Mouse (Mus musculus) yolk sac, embryonic 10.5 days (tissue): ENCODE measurements around the gene Trappc1.

Experiments used
- DNase-seq: peaks from one replicate; pipeline ENCODE4 v3.0.0-alpha.2; 2017; ENCODE audit warnings: low spot score

Trappc1 gene

DNA sequence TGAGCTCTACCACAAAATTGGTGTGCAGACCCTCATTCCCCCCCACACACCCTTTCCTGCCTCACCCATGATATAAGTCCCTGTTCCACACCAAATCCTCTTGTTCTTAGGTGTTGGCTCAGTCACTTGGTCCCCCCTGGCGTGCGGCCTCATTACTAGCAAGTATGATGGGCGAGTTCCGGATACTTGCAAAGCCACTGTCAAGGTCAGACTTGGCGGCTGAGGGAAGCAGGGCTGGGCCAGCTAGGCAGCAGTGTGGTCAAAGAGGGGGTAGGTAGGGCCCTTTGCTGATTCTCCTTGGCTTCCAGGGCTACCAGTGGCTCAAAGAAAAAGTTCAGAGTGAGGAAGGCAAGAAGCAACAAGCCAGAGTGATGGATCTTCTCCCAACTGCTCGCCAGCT lies 7.4 kb downstream of the Trappc1 start:
- DNase-seq = no peak

- DNase-seq = peak; percentile 74
Observed at GRCm38 (mm10) chr11:69331929-69332405, 8.2 kb downstream of the Trappc1 start.

DNA sequence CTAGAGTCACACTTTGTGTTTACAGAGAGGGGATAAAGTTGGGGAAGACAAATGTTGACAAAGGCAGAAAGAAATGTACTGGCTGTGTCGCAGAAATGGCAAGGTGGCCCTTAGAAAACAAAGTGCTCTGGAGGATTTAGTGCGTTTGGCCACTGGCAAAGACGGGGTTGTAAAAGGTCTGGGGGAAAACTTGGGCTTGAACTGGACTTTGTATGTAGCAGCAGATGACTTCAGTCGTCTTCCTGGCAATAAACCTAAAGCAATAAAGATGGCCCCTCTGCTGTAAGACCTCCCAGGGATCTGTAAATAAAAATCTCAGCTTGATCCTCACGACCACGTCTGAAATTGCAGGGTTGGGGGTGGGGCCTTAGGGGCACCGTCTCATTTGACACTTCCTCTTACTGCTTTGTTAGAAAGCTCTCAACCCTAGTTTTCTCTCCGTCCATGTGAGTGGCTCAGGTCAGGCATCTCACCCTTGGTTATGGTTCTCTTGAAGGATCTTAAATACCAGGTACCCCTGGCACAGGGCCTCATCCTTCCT lies 9.0 kb downstream of the Trappc1 start:
- peak; percentile 11 for DNase-seq

GRCm38 (mm10) chr11:69333922-69334321 lies 10.1 kb downstream of the Trappc1 start:
- no peak for DNase-seq

GRCm38 (mm10) chr11:69334796-69335195 lies 11.0 kb downstream of the Trappc1 start:
- no peak for DNase-seq

GRCm38 (mm10) chr11:69340161-69341131 lies 16.7 kb downstream of the Trappc1 start, which contains the start of gene Rnf227:
Gene Rnf227, plus strand, starts transcription at chr11:69340461.
- peak; percentile 69 for DNase-seq

DNA sequence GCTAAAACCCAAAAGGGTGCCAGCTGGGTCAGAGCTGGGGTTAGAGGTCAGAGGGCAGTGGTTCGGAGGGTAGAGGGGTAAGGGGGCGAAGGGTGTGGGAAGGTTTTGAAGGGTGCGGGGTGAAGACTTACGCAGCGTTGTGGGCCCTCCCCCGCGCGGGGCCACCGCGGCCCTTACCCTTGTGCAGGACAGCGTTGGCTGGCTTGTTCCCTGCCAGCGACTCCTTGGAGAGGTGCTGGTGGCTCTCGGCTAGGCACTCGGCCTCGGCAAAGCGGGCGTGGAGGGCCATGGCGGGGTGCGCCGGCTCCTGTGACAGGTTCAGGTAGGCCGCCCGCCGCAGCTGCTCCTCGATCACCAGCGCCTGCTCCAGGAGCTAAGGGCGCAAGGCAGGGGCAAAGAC lies 22.7 kb downstream of the Trappc1 start:
- no peak for DNase-seq

DNA sequence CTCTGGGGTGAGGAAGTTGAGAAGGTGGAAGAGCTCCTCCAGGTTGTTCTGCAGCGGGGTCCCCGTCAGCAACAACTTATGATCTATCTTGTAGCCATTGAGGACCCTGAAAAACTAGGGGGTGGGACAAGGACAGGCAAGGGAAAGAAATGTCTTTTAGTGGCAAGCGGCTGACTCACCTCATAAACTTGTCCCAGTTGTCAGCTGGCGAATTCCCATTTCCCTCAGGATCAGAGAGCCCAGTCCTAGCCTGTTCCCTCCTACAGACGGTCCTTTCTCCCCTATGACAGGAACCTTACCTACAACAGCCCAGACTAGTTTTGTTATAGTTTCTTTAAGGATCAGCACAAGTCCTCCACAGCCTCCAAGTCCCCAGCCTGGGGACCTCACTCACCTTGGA lies 32.8 kb downstream of the Trappc1 start:
- DNase-seq = no peak

GRCm38 (mm10) chr11:69357690-69358089 lies 33.9 kb downstream of the Trappc1 start:
- DNase-seq = no peak

DNA sequence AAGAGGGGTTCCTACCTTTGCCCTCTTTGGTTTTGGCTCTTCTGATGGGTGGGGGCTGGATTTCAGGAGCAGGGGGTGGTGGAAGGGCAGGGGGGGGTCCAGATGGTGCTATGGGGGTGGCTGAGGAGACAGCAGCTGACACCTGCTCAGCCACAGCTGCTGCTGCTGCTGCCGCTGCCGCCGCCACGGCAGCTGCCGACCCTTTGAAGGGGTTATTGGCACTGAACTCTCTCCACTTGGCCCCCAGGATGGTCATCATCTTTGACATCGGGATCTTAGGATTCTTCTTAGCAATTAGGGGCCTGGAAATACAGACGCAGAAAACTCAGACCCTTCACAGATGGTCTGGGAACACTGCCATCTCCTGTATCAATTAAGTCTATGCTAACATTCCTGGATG lies 38.2 kb downstream of the Trappc1 start:
- DNase-seq = no peak

GRCm38 (mm10) chr11:69362479-69362878 lies 38.7 kb downstream of the Trappc1 start:
- DNase-seq = no peak

DNA sequence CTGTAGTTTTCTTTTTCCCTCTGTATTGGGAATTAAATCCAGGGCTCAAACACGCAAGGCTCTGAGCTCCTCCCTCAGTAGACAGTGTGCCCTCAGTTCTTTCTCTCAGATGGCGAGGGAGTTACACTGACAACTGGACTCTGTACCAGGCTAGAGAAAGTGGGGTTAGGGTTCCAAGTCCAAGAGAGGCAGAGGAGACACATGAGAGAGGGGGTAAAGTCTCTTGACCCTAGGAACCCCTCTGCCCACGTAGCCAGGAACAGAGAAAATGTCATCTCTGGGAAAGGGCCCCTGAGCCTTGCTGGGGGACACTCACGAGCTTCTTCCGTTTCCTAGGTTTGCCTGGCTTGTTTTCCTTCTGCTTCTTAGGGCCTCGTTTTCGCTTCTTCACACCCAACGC lies 40.6 kb downstream of the Trappc1 start:
- DNase-seq = peak; percentile 59

GRCm38 (mm10) chr11:69364910-69365309 lies 41.1 kb downstream of the Trappc1 start:
- peak; percentile 80 for DNase-seq

GRCm38 (mm10) chr11:69365722-69366121 lies 41.9 kb downstream of the Trappc1 start:
- DNase-seq = no peak

DNA sequence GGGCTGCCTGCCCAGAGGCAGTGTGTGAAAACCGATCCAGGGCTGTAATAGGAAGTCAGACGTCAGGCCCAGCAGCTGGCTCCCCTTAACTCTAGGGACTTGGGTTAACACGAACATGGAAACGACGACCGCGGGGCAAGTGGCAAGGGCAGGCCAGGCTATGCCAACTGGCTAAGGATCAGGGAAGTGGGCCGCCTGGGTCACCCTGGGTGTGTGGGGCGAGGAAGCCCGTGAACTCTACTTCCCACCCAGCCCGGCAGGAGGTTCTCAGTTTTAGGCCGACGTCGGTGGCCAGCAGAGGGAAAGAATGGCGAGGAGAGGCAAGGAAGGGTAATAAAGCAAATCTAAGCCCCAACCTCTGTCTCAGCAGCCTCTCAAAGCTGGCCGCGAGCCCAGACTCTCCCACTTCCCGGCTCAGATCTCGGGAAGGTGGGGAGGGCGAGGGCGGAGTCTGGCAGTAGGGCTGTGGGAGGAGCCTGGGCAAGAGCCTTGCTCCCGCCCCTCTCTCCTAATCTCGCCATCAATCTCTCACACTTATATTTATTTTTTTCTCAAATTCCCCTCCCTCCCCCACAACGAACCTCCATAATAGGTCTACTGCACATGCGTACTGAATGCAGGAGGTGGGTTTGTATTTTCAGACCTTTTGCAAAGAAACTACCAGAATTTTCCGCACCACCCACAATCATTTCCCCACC lies 42.5 kb downstream of the Trappc1 start:
- peak; percentile 91 for DNase-seq

- DNase-seq = no peak
Observed at GRCm38 (mm10) chr11:69366855-69367615, 43.3 kb downstream of the Trappc1 start.

- peak; percentile 64 for DNase-seq
Observed at GRCm38 (mm10) chr11:69367616-69368355, 44.0 kb downstream of the Trappc1 start.

GRCm38 (mm10) chr11:69368356-69369214 lies 44.8 kb downstream of the Trappc1 start:
- DNase-seq = peak; percentile 58

DNA sequence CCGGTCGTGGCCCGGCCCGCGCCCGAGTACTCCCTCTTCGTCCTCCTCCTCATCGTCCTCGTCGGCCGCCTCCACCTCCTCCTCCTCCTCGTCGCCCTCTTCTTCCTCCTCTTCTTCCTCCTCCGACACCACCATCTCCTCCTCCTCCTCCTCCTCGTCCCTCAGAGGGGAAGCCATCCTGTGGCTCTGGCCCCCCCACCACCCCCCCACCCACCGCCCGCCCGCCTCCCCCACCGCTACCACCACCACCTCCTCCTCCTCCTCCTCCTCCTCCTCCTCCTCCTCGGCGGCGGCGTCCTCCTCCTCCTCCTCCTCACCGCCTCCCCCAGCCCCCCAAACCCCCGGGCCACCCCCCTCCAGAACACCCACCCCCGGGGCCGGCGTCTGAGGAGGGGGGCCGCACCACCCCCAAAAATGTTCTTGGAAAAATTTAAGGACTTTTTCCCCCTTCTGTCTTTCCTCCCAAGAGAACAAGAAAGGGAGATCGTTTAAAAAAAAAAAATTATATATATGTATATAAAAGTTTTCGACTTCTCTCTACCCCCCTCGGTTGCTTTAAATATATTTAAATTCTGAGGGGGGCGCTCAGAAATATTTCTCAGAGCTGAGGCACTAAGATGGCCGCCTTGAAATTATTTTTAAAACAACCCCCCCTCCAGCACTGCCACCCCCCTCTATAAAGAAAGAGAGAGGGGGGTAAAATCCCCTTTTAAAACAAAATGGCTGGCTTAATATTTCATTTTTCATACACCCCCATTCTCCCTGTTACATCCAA lies 45.6 kb downstream of the Trappc1 start, which contains the start of gene Chd3:
TSS of gene Chd3 (minus strand) at position 192 of the 775 bp plus-strand sequence.
- DNase-seq = peak; percentile 47
